Mouse (Mus musculus) splenic B cell, adult 2 months (primary cell): ENCODE results near the gene Bckdha.

Experiments used
- DNase-seq: peaks from one replicate; pipeline ENCODE4 v3.0.0-alpha.2; 2011; ENCODE audit warnings: low read depth, low spot score
- H3K27me3 ChIP-seq: 2 replicates; pipeline ENCODE4 v1.6.1; 2012; ENCODE audit warnings: mild to moderate bottlenecking, low read length, moderate library complexity, mixed read lengths; ENCODE audit not compliant: control insufficient read depth, poor library complexity, insufficient read depth, severe bottlenecking
- H3K36me3 ChIP-seq: 2 replicates; pipeline ENCODE4 v1.6.1; 2012; ENCODE audit warnings: mild to moderate bottlenecking, low read length, moderate library complexity, mixed read lengths; ENCODE audit not compliant: control insufficient read depth, poor library complexity, insufficient read depth, severe bottlenecking

Bckdha gene

DNA sequence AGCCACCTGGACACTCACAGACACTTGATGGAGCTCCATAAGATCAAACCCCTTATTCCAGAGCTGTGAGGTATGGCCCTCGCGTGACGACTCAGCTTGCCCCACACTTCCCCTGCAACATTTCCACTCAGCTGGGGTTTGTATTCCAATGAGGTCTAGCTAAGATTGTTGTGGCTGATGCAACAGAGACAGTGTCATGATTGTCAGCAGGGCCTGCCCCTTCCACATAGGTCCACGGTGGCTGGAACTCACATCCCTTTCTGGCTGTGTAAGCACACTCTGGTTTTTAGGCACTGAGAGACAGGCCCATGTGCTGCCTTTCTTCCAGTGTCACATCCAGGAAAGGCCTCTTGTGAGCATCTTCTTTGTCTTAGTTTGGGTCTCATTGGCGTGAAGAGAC, 74.1 kb downstream of the Bckdha start:
- no peaks in the 10 kb centered on the region for H3K36me3 ChIP-seq
- DNase-seq: no peak

GRCm38 (mm10) chr7:25582301-25582810, 76.4 kb downstream of the Bckdha start:
- no peaks in the 10 kb centered on the region for H3K36me3 ChIP-seq
- H3K27me3 ChIP-seq: no peaks in the 10 kb centered on the region
- DNase-seq: no peak

More for the DNA sequence above, 74.1 kb downstream of the Bckdha start:
- no peaks in the 10 kb centered on the region for H3K27me3 ChIP-seq
